In the genomic region with DNA sequence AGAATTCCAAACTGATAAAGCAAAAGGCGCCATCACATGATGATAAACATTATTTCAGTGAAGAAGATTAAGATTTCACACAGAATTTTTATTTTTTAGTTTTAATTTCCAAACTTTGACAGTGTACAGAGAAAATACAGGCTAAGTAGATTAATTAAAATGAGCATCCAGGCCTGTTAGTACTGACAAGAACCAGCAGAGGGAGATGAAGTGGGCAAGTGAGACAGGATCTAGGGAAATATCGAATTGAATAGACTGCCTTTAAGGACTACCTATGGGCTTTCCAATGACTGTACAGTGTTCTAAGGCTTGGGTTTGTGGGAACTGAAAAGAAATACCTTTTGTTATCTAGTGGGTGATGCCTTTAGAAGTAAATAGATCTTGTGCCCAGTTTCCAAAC, we compare ENCODE assay signal across 11 mouse cellular contexts.
A peak's percentile ranks its signal among the peaks of the same experiment; 100 is the strongest.
DNase-seq lines count a peak whose midpoint lies in the region; ATAC-seq and TF ChIP-seq lines count a peak whose summit lies in the region.
"Had no signal": no experiment of that assay in that cellular context is flagged by ENCODE, and none has a peak within 500 bp of the region (broad histone marks: within the 10 kb centered on the region; RNA-seq: fewer than 3 reads in every experiment).

No protein-coding gene starts in this region.

- intact Hi-C loops in heart, postnatal 10 days (cut with DNase I) = loop anchor here (10.0 kb wide), 1 partner anchor 489 kb away; the partner anchor contains the start of gene Pcdh18

- H3K4me3 ChIP-seq in lung, embryonic 14.5 days (ENCODE audit: low read depth, low read length) = no peak overlapping the region
- H3K4me3 ChIP-seq in embryonic facial prominence, embryonic 14.5 days (ENCODE audit: low read depth, low read length) = no peak overlapping the region
- H3K4me3 ChIP-seq: midbrain, embryonic 12.5 days; stomach, embryonic 15.5 days had no signal

- no peak overlapping the region for H3K4me2 ChIP-seq in lung, embryonic 14.5 days
- H3K4me2 ChIP-seq in embryonic facial prominence, embryonic 14.5 days (ENCODE audit: low read depth, low read length) = no peak overlapping the region
- H3K4me2 ChIP-seq: midbrain, embryonic 12.5 days; stomach, embryonic 15.5 days had no signal

- peak; percentile 19 to 29 for DNase-seq in heart, postnatal 10 days
- no peak for DNase-seq in heart, adult 11 months
- peak; percentile 34 for DNase-seq in lung, embryonic 14.5 days
- DNase-seq in lung, adult 18-20 months = no peak
- DNase-seq in NIH3T3 (ENCODE audit: low read depth) = peak; percentile 63
- peak; percentile 33 for DNase-seq in embryonic facial prominence, embryonic 14.5 days (ENCODE audit: low spot score)
- no peak for DNase-seq in spleen, adult 18-20 months
- no peak for DNase-seq in lung, postnatal 4 days
- DNase-seq: cerebellum, adult 11-12 months had no signal

- no peaks in the 10 kb centered on the region for H3K27me3 ChIP-seq in lung, embryonic 14.5 days (ENCODE audit: insufficient read depth, low read length)
- H3K27me3 ChIP-seq in embryonic facial prominence, embryonic 14.5 days (replicated peaks; ENCODE audit: control insufficient read depth, insufficient read depth, low read length) = no peaks in the 10 kb centered on the region
- H3K27me3 ChIP-seq: midbrain, embryonic 12.5 days; stomach, embryonic 15.5 days had no signal

- no peaks in the 10 kb centered on the region for H3K36me3 ChIP-seq in lung, embryonic 14.5 days (ENCODE audit: insufficient read depth)
- H3K36me3 ChIP-seq in embryonic facial prominence, embryonic 14.5 days (ENCODE audit: control insufficient read depth, insufficient read depth, low read length) = no peaks in the 10 kb centered on the region
- H3K36me3 ChIP-seq: midbrain, embryonic 12.5 days; stomach, embryonic 15.5 days had no signal

- 64% methylated on average over 2 of the region's 2 CpGs for WGBS in lung, embryonic 14.5 days
- WGBS in embryonic facial prominence, embryonic 14.5 days = 72% methylated on average over 2 of the region's 2 CpGs

- no peak overlapping the region for H3K9ac ChIP-seq in lung, embryonic 14.5 days
- H3K9ac ChIP-seq in embryonic facial prominence, embryonic 14.5 days (ENCODE audit: low read depth, low read length) = no peak overlapping the region
- H3K9ac ChIP-seq: midbrain, embryonic 12.5 days; stomach, embryonic 15.5 days had no signal

- no peak for ATAC-seq in lung, embryonic 14.5 days (ENCODE audit: insufficient read depth)
- no peak for ATAC-seq in embryonic facial prominence, embryonic 14.5 days (ENCODE audit: low read depth)

- TF ChIP-seq CTCF in lung, embryonic 14.5 days (IDR thresholded peaks at IDR 0.05; ENCODE audit: low read depth) = peak; percentile 59

- H3K4me1 ChIP-seq in lung, embryonic 14.5 days (ENCODE audit: insufficient read depth) = no peaks in the 10 kb centered on the region; the same call in 1 of the 2 replicates
- no peaks in the 10 kb centered on the region for H3K4me1 ChIP-seq in embryonic facial prominence, embryonic 14.5 days (ENCODE audit: control insufficient read depth, insufficient read depth, low read length)
- H3K4me1 ChIP-seq: midbrain, embryonic 12.5 days; stomach, embryonic 15.5 days had no signal

- no peaks in the 10 kb centered on the region for H3K9me3 ChIP-seq in lung, embryonic 14.5 days (ENCODE audit: low read depth, low read length)
- H3K9me3 ChIP-seq in embryonic facial prominence, embryonic 14.5 days (ENCODE audit: control insufficient read depth, low read length) = no peaks in the 10 kb centered on the region
- H3K9me3 ChIP-seq: midbrain, embryonic 12.5 days; stomach, embryonic 15.5 days had no signal

- no peak overlapping the region for H3K27ac ChIP-seq in lung, embryonic 14.5 days (ENCODE audit: low read depth)
- no peak overlapping the region for H3K27ac ChIP-seq in embryonic facial prominence, embryonic 14.5 days (replicated peaks; ENCODE audit: low read depth, low read length)
- H3K27ac ChIP-seq: midbrain, embryonic 12.5 days; stomach, embryonic 15.5 days had no signal

Comparison
In these comparisons a context has a peak if more than half of its experiments do, and no peak if none do; other contexts are left out.
1. DNase-seq: peak in heart, postnatal 10 days (2 of 2), lung, embryonic 14.5 days (single experiment), NIH3T3 (single experiment) and embryonic facial prominence, embryonic 14.5 days (single experiment); none in heart, adult 11 months (single experiment), lung, adult 18-20 months (0 of 2), spleen, adult 18-20 months (0 of 2) and lung, postnatal 4 days (0 of 2).